Mouse (Mus musculus): ENCODE data around the gene Fbxl3. TPM values are rescaled to one million over a fixed set of nuclear protein-coding genes. Genes with fewer than 3 reads are reported as not detected.

The Fbxl3 gene
- polyA plus RNA-seq, 1 experiment = 3.3 TPM

DNA sequence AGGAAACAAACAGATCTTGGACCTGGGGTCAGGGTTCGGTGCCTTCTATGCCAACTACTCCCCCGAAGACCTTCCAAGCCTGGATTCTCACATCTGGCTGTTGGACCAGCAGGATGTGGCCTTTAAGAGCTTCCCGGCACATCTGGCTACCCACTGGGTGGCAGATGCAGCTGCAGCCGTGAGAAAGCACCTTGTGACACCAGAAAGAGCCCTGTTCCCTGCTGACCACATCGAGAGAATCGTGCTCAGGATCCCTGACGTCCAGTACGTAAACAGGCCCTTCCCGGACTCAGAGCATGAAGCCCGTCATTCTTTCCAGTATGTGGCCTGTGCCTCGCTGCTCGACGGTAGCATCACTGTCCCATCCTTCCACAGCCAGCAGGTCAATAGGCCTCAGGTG, 44.6 kb downstream of the Fbxl3 start:
- Histone ChIP-seq H3K9me3 (ENCODE audit: control insufficient read depth, low read length) (no peaks in the 10 kb centered on the region), H3K4me3 (replicated peaks) (no peak overlapping the region), H3K36me3 (ENCODE audit: control insufficient read depth) (no peaks in the 10 kb centered on the region), H3K27me3 (ENCODE audit: control insufficient read depth) (no peaks in the 10 kb centered on the region), H3K4me1 (ENCODE audit: control insufficient read depth) (0 out of 2 replicates have a peak, but pooled peaks cover 2% of the 10 kb centered on the region)
- TF ChIP-seq GATA1 (IDR thresholded peaks at IDR 0.05; ENCODE audit: low read length) = no peak
- TF ChIP-seq TAL1 (IDR thresholded peaks at IDR 0.05; ENCODE audit: low read length) = no peak

DNA sequence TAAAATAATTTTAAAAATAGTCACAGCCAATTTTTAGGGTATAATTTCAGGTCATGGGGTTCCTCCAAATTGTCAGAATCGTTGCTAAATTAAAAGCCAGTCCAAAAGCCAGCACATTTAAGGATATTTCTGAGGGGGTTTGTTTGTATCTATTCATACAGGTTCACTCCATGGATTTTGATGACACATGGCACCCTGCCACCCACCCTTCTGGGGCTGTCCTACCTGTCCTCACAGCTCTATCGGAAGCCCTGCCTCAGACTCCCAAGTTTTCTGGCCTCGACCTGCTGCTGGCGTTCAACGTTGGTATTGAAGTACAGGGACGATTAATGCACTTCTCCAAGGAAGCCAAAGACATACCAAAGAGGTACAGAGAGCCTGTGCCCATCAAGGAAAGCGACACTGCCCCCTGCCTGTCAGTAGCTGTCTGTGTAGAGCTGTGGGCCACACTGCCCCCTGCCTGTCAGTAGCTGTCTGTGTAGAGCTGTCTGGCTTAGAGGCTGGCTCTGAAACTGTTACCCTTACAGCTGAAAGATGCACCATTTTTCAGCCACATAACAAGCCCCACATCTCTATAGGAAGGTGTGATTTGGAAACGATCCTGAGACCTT, 48.1 kb downstream of the Fbxl3 start:
- no peaks in the 10 kb centered on the region for H3K9me3 ChIP-seq (ENCODE audit: control insufficient read depth, low read length)
- no peaks in the 10 kb centered on the region for H3K36me3 ChIP-seq (ENCODE audit: control insufficient read depth)
- H3K4me1 ChIP-seq (ENCODE audit: control insufficient read depth) = peaks cover 6% of the 10 kb centered on the region
- H3K27me3 ChIP-seq (ENCODE audit: control insufficient read depth) = no peaks in the 10 kb centered on the region
- H3K4me3 ChIP-seq (replicated peaks) = no peak overlapping the region
- TF ChIP-seq GATA1 (IDR thresholded peaks at IDR 0.05; ENCODE audit: low read length) (no peak), TAL1 (IDR thresholded peaks at IDR 0.05; ENCODE audit: low read length) (no peak)

DNA sequence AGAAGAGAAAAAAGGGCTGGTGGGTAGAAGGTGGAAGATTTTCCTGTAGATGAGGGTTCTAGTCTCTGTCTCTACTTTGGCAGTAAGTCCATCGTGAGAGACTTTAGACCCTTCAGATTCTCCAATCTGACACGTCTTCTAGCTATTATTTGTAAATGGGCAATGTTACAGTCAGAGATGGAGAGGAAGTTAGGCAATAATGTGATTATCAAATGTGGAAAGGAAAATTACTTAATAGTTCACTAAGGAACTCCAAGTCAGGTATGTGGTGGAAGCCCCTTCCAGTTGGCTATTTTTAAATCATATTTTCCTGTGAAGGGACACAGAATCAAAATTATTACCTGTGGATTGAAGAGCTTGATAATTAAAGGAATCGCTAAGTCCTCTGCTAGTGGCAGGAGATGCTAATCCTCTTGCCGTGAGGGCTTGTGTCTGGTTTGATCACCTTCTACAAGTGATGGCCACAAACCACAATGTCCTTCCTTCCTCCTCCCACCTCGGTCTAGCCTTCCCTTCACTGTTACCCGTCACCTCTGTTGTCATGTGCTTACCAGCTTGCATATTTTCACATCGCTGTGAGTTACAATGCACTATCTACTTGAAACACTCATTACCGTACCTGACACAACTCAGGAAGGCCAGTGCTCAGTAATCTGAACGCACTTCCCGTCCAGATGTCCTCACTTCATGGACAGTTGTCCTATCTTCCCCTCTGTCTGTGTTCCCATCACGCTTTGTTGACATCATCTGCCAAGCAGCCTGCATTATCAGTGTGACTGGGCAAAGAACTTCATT, 50.9 kb downstream of the Fbxl3 start:
- Histone ChIP-seq H3K36me3 (ENCODE audit: control insufficient read depth) (no peaks in the 10 kb centered on the region), H3K4me1 (ENCODE audit: control insufficient read depth) (peaks cover 6% of the 10 kb centered on the region), H3K27me3 (ENCODE audit: control insufficient read depth) (no peaks in the 10 kb centered on the region), H3K4me3 (replicated peaks) (no peak overlapping the region), H3K9me3 (ENCODE audit: control insufficient read depth, low read length) (no peaks in the 10 kb centered on the region)
- TF ChIP-seq GATA1 (IDR thresholded peaks at IDR 0.05; ENCODE audit: low read length) (no peak), TAL1 (IDR thresholded peaks at IDR 0.05; ENCODE audit: low read length) (no peak)

- H3K4me3 ChIP-seq (replicated peaks) = no peak within 1 kb of the TSS
- H3K4me1 ChIP-seq (ENCODE audit: control insufficient read depth) = peaks cover 6% of the 10 kb centered on the region
- H3K9me3 ChIP-seq (ENCODE audit: control insufficient read depth, low read length) = no peaks in the 10 kb centered on the region
- no peaks in the 10 kb centered on the region for H3K36me3 ChIP-seq (ENCODE audit: control insufficient read depth)
- H3K27me3 ChIP-seq (ENCODE audit: control insufficient read depth) = no peaks in the 10 kb centered on the region
- TF ChIP-seq GATA1 (IDR thresholded peaks at IDR 0.05; ENCODE audit: low read length) = no peak
- no peak for TF ChIP-seq TAL1 (IDR thresholded peaks at IDR 0.05; ENCODE audit: low read length)
These were observed 52.7 kb downstream of the Fbxl3 start, which contains the start of gene Acod1 for GRCm38 (mm10) chr14:103046677-103047076. Gene Acod1, plus strand, starts transcription at chr14:103046977.

DNA sequence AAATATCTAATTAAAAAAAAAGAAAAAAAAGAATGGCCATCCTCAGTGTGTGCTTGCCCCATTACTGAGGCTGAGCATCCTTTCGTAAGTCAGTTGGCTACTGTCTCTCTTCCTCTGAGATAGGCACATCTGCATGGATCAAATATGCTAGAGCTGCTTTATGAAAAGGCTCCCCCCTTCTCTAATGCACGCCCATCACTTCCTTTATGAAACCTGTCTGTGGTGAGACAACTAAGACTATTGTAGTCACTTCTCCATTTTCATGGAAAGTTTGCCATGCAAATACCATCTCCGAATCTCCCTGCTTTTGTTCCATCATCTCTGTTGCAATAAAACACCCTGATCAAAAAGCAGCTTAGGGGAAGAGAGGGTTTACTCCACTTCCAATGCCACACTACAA, 62.4 kb downstream of the Fbxl3 start:
- Histone ChIP-seq H3K27me3 (ENCODE audit: control insufficient read depth) (no peaks in the 10 kb centered on the region), H3K4me1 (ENCODE audit: control insufficient read depth) (no peaks in the 10 kb centered on the region), H3K36me3 (ENCODE audit: control insufficient read depth) (no peaks in the 10 kb centered on the region), H3K9me3 (ENCODE audit: control insufficient read depth, low read length) (no peaks in the 10 kb centered on the region), H3K4me3 (replicated peaks) (no peak overlapping the region)
- TF ChIP-seq GATA1 (IDR thresholded peaks at IDR 0.05; ENCODE audit: low read length) (no peak), TAL1 (IDR thresholded peaks at IDR 0.05; ENCODE audit: low read length) (no peak)

- Histone ChIP-seq H3K4me1 (ENCODE audit: control insufficient read depth) (no peaks in the 10 kb centered on the region), H3K4me3 (replicated peaks) (no peak overlapping the region), H3K36me3 (ENCODE audit: control insufficient read depth) (no peaks in the 10 kb centered on the region), H3K27me3 (ENCODE audit: control insufficient read depth) (no peaks in the 10 kb centered on the region), H3K9me3 (ENCODE audit: control insufficient read depth, low read length) (no peaks in the 10 kb centered on the region)
- TF ChIP-seq TAL1 (IDR thresholded peaks at IDR 0.05; ENCODE audit: low read length) (no peak), GATA1 (IDR thresholded peaks at IDR 0.05; ENCODE audit: low read length) (no peak)
These were observed 65.3 kb downstream of the Fbxl3 start for GRCm38 (mm10) chr14:103034076-103034475.

DNA sequence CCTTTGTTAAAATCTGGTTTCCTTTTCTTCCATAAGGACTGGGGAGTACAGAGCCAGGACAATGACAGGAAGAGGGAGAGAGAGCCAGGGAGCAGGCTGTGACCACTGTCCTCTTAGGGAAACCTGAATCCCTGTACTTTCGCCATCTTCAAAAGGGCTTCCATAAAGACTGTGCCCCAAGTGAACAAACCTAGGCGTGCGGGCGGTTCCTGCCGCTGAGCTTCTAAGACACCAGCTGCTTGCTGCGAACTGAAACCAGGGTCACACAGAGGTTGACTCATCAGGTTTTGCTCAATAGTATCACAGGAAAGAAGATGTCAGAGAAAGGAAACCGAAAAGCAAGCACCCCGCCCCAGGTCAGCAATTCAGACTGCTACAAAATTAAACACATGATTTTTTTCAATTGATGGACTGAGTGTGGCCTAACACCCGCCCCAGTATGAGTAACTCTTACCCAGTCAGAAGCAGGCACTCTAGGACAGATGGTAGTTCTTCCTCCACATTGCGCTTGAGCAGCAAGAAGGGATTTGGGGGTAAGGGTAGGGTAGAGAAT, 66.0 kb downstream of the Fbxl3 start:
- Histone ChIP-seq H3K36me3 (ENCODE audit: control insufficient read depth) (no peaks in the 10 kb centered on the region), H3K9me3 (ENCODE audit: control insufficient read depth, low read length) (no peaks in the 10 kb centered on the region), H3K27me3 (ENCODE audit: control insufficient read depth) (no peaks in the 10 kb centered on the region), H3K4me1 (ENCODE audit: control insufficient read depth) (no peaks in the 10 kb centered on the region), H3K4me3 (replicated peaks) (no peak overlapping the region)
- TF ChIP-seq TAL1 (IDR thresholded peaks at IDR 0.05; ENCODE audit: low read length) (no peak), GATA1 (IDR thresholded peaks at IDR 0.05; ENCODE audit: low read length) (no peak)

Other genes starting within 250 kb of the Fbxl3 start
- 0.03 and 0.04 TPM in 2 replicates for gene Kctd12, start 116.9 kb downstream of the Fbxl3 start, polyA plus RNA-seq (2012)
- not detected in 2 replicates for gene Acod1, start 52.6 kb downstream of the Fbxl3 start, polyA plus RNA-seq (2012)
- gene Cln5, start 29.4 kb downstream of the Fbxl3 start, polyA plus RNA-seq (2012) = 0.40 and 0.63 TPM in 2 replicates
- 0.17 and 0.38 TPM in 2 replicates for gene Mycbp2, start 247.2 kb upstream of the Fbxl3 start, polyA plus RNA-seq (2012)